Mouse (Mus musculus): Measurements from ENCODE around the gene Kansl1. TPM values are rescaled to one million over a fixed set of nuclear protein-coding genes. Genes with fewer than 3 reads are reported as not detected.

The Kansl1 gene
- polyA plus RNA-seq, 1 experiment: 58.3 TPM

GRCm38 (mm10) chr11:104439703-104440102 lies 29.0 kb downstream of the Kansl1 start:
- DNase-seq (ENCODE audit: low read depth): no peak

DNA sequence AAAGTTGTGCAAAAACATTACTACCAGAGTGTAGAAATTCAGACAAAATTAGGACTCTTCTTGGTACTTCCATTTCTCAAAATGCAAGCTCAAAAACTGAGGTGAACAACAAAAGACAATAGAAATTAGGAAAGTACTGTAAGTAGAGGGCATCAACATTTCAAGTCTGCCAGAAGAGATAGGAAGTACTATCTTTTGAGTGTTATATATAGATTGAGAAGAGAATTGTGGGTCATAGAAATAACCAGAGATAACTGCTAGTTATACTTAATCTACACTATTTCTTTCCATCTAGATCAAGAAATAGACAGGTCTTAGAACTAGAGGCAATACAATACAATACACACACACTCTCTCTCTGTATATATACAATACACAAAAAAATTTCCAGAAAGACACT lies 30.2 kb downstream of the Kansl1 start:
- no peak for DNase-seq (ENCODE audit: low read depth)

- no peak for DNase-seq (ENCODE audit: low read depth)
Measured at GRCm38 (mm10) chr11:104436394-104436954, 32.2 kb downstream of the Kansl1 start.

DNA sequence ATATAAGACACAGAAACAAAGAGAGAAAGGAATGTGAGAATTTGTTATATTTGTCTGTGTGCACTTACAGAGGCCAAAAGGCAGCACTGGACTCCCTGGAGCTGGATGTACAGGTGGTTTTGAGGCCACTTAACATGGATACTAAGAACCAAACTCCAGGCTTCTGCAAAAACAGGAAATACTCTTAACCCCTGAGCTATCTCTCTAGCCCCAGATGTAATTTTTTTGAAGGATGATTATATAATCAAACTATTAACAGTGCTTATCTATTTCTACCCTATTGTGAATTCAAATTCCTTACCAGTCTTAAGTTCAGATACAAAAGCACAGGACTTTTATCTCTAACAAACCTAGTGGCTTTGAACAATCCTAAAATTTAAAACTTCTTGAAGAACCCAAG lies 32.9 kb downstream of the Kansl1 start:
- no peak for DNase-seq (ENCODE audit: low read depth)

DNA sequence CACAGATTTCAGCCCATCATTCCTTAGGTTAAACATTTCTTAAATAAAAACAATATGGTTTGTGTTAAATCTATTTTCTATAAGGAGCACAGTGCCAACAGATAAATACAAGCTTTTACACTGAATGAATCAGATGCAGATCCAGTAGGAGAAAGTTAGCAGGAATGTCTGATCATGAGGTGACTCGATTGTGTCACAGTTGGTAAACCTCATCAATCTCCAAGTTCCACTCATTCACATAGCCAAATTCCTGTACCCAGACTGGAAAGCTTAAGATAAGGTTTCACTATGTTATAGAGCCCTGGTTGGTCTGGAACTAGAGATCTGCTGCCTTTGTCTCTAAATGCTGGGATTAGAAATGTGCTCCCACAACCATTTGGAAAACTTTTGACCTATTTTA lies 33.5 kb downstream of the Kansl1 start:
- DNase-seq (ENCODE audit: low read depth): no peak

GRCm38 (mm10) chr11:104432251-104432650 lies 36.4 kb downstream of the Kansl1 start:
- no peak for DNase-seq (ENCODE audit: low read depth)

DNA sequence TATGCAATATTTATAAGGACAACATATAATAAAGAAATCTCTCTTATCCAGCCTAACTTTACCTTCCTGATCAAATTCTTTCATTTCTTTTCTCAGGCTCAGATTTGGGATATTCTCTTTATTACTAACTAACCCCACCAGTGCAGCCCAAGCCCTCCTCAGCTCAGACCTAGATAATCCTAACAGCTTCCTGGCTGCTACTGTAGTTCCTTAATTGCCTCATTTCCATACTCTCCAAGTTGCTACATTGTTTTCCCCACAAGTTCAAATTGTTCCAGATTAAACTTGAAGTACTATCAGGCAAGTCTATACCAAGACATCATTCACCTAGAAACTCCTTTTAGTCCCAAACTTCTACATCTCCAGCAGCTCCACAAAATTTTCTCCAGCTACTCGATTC lies 36.9 kb downstream of the Kansl1 start:
- no peak for DNase-seq (ENCODE audit: low read depth)

DNA sequence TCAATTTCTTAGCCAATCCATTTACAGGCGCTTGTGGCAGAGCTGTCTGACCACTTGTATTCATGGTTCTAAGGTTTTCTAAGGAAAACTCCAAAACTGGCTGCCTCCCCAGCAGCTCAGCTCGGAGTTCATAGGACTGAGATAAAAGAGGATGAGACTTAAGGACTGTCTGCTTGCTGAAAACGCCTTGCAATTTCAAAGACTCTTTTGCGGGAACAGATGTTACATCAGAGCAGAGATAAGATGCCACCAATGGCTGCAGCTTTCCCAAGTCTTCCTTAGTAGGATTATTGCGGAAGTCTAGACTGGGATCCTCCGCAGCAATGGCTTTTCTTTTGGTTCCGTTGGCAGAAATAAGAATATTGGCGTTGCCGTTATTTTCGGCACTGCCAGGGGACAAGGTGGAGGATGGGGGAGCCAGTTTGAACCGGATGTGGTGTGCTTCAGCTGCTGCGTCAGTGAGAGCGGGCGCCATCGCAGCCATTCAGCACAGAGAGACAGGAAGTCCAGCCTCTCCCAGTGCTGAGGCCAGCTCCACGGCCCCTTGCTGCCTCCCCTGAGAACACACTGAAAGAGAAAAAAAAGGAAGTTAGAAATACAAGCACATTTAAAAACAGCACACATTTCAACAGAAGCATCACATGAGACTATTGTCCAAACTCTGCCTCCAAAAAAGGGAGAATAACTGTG lies 43.8 kb downstream of the Kansl1 start:
- no peak for DNase-seq (ENCODE audit: low read depth)

DNA sequence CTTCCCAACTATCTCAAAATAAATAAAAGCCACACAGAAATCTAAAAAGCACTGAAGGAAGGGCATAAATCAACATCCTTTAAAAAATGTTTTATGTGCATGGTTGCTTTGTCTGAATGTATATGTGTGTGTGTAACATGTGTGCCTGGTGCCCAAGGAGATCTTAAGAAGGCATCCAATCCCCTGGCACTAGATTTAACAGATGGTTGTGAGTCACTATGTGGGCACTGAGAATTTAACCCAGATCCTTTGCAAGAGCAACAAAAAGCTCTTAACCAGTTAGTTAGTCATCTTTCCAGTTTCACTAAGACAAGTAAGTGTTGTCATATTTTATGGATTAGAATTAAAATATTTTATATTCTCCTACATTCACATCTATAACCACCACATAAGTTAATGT lies 56.4 kb downstream of the Kansl1 start:
- no peak for DNase-seq (ENCODE audit: low read depth)

DNA sequence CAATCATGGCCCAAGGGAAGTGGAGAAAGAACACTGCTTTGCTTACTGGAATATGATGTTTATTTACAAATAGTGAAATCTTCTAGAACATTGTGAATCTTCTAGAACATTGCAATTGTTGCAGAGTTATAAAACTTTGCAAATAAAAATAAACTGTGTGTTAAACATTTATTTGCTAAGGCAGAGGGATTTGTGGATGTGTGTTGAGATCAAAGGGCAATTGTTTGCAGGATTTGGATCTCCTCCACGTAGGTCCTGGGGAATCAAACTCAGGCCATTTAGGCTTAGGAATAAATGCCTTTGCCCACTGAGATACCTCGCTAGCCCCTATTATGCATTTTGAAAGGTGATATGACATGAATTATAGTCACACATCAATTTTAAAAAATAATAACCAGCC lies 61.3 kb downstream of the Kansl1 start:
- no peak for DNase-seq (ENCODE audit: low read depth)

DNA sequence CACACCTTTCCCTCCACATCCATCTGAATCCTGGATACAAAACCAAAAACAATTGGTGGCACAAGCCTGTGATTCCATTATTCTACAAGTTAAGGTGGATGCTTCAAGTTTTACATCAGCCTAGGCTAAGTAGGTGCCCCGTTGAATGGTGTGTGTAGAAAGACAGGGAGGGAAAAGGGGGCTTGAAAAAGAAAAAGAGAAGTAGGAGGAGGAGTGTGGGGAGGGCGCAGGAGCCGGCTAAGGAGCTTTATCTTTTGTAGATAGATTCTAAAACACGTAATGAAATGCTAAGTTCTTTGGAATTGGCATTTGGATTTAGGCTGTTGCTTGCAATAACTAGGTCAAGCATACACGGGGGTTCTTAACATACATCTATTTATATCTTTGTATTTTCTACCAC lies 67.7 kb downstream of the Kansl1 start:
- DNase-seq (ENCODE audit: low read depth): no peak

DNA sequence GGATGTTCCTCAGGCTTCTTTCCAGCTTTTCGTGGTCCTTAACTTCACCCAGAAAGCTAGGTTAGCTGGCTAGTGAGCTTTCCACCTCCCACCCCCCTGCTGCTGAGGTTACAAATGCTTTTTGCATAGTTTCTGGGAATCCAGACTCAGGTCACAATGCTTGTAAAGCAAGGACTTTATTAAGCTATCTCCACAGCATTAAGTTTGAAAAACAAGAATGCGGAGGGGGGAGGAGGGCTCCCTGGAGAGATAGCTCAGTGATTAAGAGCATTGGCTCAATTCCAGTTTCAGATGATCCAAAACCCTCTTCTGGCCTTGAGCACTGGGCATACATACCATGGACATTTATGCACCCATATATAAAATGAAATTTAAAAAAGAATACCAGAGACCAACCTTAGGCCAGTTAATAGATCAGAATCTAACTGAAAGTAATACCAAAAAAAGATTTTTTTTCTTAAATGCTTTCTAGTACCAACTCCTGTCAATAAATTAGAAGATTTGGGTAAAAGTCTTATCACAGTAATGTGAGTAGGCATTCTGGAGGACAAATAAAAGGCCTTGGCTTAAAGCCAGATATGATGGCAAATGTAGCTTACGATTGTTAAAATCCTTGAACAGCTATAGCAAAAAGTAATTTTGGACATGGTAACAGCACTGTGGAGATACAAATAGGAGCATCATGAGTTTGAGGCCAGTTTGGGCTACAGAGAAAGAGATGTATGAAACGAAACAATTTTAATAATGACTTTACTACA lies 69.0 kb downstream of the Kansl1 start:
- DNase-seq (ENCODE audit: low read depth): no peak

GRCm38 (mm10) chr11:104395648-104396047 lies 73.0 kb downstream of the Kansl1 start:
- DNase-seq (ENCODE audit: low read depth): no peak

DNA sequence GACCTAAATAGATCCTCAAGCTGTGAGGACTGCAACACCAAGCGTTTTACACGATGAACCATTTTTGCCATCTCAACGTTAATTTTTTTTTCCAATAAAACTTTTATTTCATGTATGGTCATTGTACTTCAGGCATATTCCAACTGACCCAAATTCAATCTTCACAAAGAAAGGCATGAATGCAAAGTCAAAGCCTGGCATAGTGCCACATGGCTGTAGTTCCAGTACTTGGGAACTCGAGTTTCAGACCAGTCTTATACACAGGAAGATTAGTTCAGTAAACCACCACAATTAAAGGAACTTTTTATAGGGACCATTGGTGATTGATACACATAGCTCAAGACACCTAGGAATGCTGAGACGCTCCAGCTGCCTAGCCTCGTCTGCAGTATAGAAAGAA lies 75.5 kb downstream of the Kansl1 start:
- DNase-seq (ENCODE audit: low read depth): no peak

- DNase-seq (ENCODE audit: low read depth): no peak
Measured at GRCm38 (mm10) chr11:104392153-104392552, 76.5 kb downstream of the Kansl1 start.

- DNase-seq (ENCODE audit: low read depth): no peak
Measured at GRCm38 (mm10) chr11:104387284-104387683, 81.4 kb downstream of the Kansl1 start.

- DNase-seq (ENCODE audit: low read depth): no peak
Measured at GRCm38 (mm10) chr11:104386595-104386994, 82.1 kb downstream of the Kansl1 start.

- no peak for DNase-seq (ENCODE audit: low read depth)
Measured at GRCm38 (mm10) chr11:104383167-104383810, 85.4 kb downstream of the Kansl1 start.

- no peak for DNase-seq (ENCODE audit: low read depth)
Measured at GRCm38 (mm10) chr11:104381887-104382286, 86.8 kb downstream of the Kansl1 start.

DNA sequence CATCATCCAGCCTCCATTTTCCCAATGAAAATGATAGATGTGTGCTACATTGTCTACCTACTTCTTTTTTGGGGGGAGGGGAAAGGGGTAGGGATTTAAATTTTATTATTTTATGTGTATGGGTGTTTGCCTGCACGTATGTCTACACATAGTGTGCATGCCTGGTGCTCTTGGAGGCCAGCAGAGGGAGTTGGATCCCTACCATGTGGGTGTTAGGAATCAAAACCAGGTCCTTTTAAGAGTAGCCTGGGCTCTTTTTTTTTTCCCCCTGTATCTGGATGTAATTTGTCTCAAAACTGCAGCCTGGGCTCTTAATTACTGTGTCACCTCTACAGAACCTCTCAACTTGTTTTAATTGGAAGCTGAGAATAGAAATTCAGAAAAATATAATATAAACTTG lies 89.0 kb downstream of the Kansl1 start:
- DNase-seq (ENCODE audit: low read depth): no peak

GRCm38 (mm10) chr11:104376291-104376690 lies 92.4 kb downstream of the Kansl1 start:
- DNase-seq (ENCODE audit: low read depth): no peak

DNA sequence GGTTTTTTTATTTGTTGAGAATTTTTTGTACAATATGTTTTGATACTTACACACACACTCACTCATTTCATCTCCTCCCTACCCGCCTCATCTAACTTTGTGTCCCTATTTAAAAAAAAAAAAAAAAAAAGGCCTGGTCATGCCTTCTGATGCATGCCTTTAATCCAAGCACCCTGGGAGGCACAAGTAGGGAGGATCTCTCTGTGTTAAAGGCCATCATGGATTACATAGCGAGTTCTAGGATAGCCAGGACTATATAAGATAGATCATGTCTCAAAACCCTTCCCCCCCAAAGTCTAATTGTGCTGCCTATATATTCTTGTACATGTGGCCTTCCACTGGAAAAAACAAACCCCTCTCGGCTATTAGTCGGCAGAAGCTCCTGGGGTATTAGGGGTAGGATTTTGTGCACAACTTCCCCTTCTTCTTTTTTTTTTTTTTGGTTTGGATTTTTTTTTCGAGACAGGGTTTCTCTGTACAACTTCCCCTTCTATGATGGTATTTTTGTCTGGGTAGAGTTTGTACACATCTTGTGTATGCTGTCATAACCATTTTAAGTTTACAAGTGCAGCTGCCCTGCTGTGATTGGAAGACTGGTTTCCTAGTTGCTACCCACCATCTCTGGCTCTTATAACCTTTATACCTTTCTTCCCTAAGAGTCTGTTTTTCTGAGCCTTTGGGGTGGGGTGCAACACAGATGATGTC lies 101.0 kb downstream of the Kansl1 start:
- no peak for DNase-seq (ENCODE audit: low read depth)
